Mouse (Mus musculus): ENCODE data around the gene Egln1. TPM values are rescaled to one million over a fixed set of nuclear protein-coding genes. Genes with fewer than 3 reads are reported as not detected.

Gene Egln1
- polyA plus RNA-seq, 1 experiment: 29.7 TPM

DNA sequence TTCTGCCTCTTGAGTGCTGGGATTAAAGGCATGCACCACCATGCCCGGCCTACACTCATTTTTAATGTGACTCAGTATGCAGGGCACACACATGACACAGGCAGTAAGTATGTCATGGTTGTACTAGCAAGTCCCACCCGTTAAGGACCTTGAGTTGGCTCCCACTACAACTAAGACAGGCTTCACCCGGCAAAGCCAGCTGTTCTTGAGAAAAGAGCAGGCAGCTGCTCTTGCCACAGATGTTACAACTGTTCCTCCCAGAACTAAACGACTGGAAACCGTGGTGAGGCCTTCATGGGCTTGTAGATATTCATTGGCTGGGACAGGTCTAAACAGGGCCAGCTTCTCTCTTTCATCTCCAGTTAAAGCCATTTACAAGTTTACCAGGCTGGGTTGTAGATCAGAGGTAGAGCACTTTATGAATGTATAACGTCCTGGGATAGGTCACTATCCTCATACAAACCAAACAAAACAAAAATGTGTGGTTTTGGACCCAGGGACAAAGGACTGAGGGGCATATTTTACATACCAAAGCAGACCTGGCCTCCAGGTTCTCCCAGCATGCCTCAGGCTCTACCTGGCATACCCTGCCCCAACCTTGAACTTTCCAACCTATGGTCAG lies 21.3 kb upstream of the Egln1 start:
- no peaks in the 10 kb centered on the region for H3K79me2 ChIP-seq (ENCODE audit: control insufficient read depth, insufficient read depth)
- no peaks in the 10 kb centered on the region for H3K36me3 ChIP-seq (ENCODE audit: control insufficient read depth, insufficient read depth)
- no peak for TF ChIP-seq CEBPB (IDR thresholded peaks at IDR 0.05; ENCODE audit: low read depth)
- TF ChIP-seq FOSL1 (IDR thresholded peaks at IDR 0.05; ENCODE audit: insufficient read depth, low read length, poor library complexity, severe bottlenecking): no peak
- TF ChIP-seq USF1 (IDR thresholded peaks at IDR 0.05; ENCODE audit: low read depth): no peak
- no peak for TF ChIP-seq MAX (IDR thresholded peaks at IDR 0.05)
- no peak for TF ChIP-seq CTCF (IDR thresholded peaks at IDR 0.05; ENCODE audit: control insufficient read depth, insufficient read depth, insufficient read length)
- no peak for TF ChIP-seq MYOG (IDR thresholded peaks at IDR 0.05; ENCODE audit: control insufficient read depth, extremely low read depth, insufficient read length)
- TF ChIP-seq MYOD1 (IDR thresholded peaks at IDR 0.05; ENCODE audit: control insufficient read depth, insufficient read length, low read depth): no peak
- H3K27me3 ChIP-seq (ENCODE audit: control insufficient read depth, insufficient read depth, insufficient read length): no peaks in the 10 kb centered on the region
- no peak overlapping the region for H3ac ChIP-seq (ENCODE audit: control insufficient read depth, insufficient read length, low read depth)
- H3K79me3 ChIP-seq (ENCODE audit: low read depth): no peaks in the 10 kb centered on the region
- H3K4me3 ChIP-seq (ENCODE audit: insufficient read depth, poor library complexity, severe bottlenecking): no peak overlapping the region

DNA sequence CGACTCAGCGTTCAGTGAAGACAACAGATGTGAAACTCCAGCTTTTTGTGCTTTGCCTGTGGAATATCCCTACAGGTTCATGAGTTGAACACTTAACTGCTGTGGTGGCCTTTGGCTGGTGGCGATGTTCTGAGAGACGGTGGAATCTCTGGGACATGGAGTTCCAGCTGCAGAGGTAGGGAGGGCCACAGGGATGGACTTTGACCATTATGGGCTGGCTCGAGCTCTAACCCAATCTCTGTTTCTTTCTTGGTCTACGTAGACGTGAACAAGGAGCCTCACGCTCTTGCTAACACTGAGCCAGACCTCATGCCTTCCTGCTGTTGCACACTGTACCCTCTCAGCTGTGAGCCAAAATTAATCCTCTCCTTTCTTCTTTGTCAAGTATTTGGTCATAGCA lies 15.8 kb upstream of the Egln1 start:
- Histone ChIP-seq H3K27me3 (ENCODE audit: control insufficient read depth, insufficient read depth, insufficient read length) (no peaks in the 10 kb centered on the region), H3K79me2 (ENCODE audit: control insufficient read depth, insufficient read depth) (no peaks in the 10 kb centered on the region), H3K36me3 (ENCODE audit: control insufficient read depth, insufficient read depth) (no peaks in the 10 kb centered on the region), H3K4me3 (ENCODE audit: insufficient read depth, poor library complexity, severe bottlenecking) (no peak overlapping the region), H3K79me3 (ENCODE audit: low read depth) (no peaks in the 10 kb centered on the region), H3ac (ENCODE audit: control insufficient read depth, insufficient read length, low read depth) (no peak overlapping the region)
- TF ChIP-seq MYOG (IDR thresholded peaks at IDR 0.05; ENCODE audit: control insufficient read depth, extremely low read depth, insufficient read length): no peak
- TF ChIP-seq USF1 (IDR thresholded peaks at IDR 0.05; ENCODE audit: low read depth): no peak
- no peak for TF ChIP-seq MAX (IDR thresholded peaks at IDR 0.05)
- TF ChIP-seq CTCF (IDR thresholded peaks at IDR 0.05; ENCODE audit: control insufficient read depth, insufficient read depth, insufficient read length): no peak
- TF ChIP-seq MYOD1 (IDR thresholded peaks at IDR 0.05; ENCODE audit: control insufficient read depth, insufficient read length, low read depth): no peak
- TF ChIP-seq FOSL1 (IDR thresholded peaks at IDR 0.05; ENCODE audit: insufficient read depth, low read length, poor library complexity, severe bottlenecking): no peak
- TF ChIP-seq CEBPB (IDR thresholded peaks at IDR 0.05; ENCODE audit: low read depth): no peak

- no peaks in the 10 kb centered on the region for H3K79me3 ChIP-seq (ENCODE audit: low read depth)
- H3ac ChIP-seq (ENCODE audit: control insufficient read depth, insufficient read length, low read depth): no peak overlapping the region
- H3K79me2 ChIP-seq (ENCODE audit: control insufficient read depth, insufficient read depth): no peaks in the 10 kb centered on the region
- no peak overlapping the region for H3K4me3 ChIP-seq (ENCODE audit: insufficient read depth, poor library complexity, severe bottlenecking)
- H3K36me3 ChIP-seq (ENCODE audit: control insufficient read depth, insufficient read depth): no peaks in the 10 kb centered on the region
- no peak for TF ChIP-seq FOSL1 (IDR thresholded peaks at IDR 0.05; ENCODE audit: insufficient read depth, low read length, poor library complexity, severe bottlenecking)
- no peak for TF ChIP-seq CEBPB (IDR thresholded peaks at IDR 0.05; ENCODE audit: low read depth)
- TF ChIP-seq MYOG (IDR thresholded peaks at IDR 0.05; ENCODE audit: control insufficient read depth, extremely low read depth, insufficient read length): no peak
- TF ChIP-seq MAX (IDR thresholded peaks at IDR 0.05): no peak
- TF ChIP-seq MYOD1 (IDR thresholded peaks at IDR 0.05; ENCODE audit: control insufficient read depth, insufficient read length, low read depth): no peak
- no peak for TF ChIP-seq CTCF (IDR thresholded peaks at IDR 0.05; ENCODE audit: control insufficient read depth, insufficient read depth, insufficient read length)
- no peak for TF ChIP-seq USF1 (IDR thresholded peaks at IDR 0.05; ENCODE audit: low read depth)
- no peaks in the 10 kb centered on the region for H3K27me3 ChIP-seq (ENCODE audit: control insufficient read depth, insufficient read depth, insufficient read length)
Measured at GRCm38 (mm10) chr8:124963246-124963645, 14.1 kb upstream of the Egln1 start.

DNA sequence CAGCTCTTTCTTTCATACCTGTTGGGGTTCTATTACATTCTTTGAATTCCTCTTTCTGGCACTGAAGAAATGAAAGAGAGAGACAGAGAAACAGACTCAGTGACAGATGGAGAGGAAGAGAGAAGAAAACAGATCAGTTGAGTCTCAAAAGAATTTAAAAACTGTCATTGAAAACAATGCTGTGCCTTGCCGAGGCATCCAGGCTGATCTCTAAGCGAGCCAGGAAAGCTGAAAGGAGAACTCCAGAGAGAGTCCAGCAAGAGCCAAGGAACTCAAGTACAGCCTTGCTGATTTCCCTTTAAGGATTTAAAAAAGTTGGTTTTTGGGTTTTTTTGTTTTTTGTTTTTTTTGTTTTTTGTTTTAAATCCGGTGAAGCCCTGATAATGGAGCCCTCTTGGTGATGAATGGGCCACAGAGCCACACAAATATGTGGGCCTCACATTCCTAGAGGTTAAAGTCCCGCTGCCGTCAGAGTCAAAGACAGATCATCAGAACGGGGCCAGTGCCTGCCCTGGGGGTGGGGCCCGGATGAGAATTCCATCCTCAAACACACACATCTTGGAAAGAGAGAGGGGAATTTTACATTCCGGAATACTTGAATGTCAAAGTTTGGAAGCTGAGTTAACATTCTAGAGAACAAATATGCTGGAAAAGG lies 11.2 kb upstream of the Egln1 start:
- H3K79me3 ChIP-seq (ENCODE audit: low read depth): no peaks in the 10 kb centered on the region
- no peaks in the 10 kb centered on the region for H3K27me3 ChIP-seq (ENCODE audit: control insufficient read depth, insufficient read depth, insufficient read length)
- no peaks in the 10 kb centered on the region for H3K79me2 ChIP-seq (ENCODE audit: control insufficient read depth, insufficient read depth)
- no peak overlapping the region for H3K4me3 ChIP-seq (ENCODE audit: insufficient read depth, poor library complexity, severe bottlenecking)
- H3K36me3 ChIP-seq (ENCODE audit: control insufficient read depth, insufficient read depth): no peaks in the 10 kb centered on the region
- TF ChIP-seq MYOD1 (IDR thresholded peaks at IDR 0.05; ENCODE audit: control insufficient read depth, insufficient read length, low read depth) (no peak), MAX (IDR thresholded peaks at IDR 0.05) (no peak), CTCF (IDR thresholded peaks at IDR 0.05; ENCODE audit: control insufficient read depth, insufficient read depth, insufficient read length) (no peak), USF1 (IDR thresholded peaks at IDR 0.05; ENCODE audit: low read depth) (no peak), MYOG (IDR thresholded peaks at IDR 0.05; ENCODE audit: control insufficient read depth, extremely low read depth, insufficient read length) (no peak), CEBPB (IDR thresholded peaks at IDR 0.05; ENCODE audit: low read depth) (no peak), FOSL1 (IDR thresholded peaks at IDR 0.05; ENCODE audit: insufficient read depth, low read length, poor library complexity, severe bottlenecking) (no peak)
- no peak overlapping the region for H3ac ChIP-seq (ENCODE audit: control insufficient read depth, insufficient read length, low read depth)

DNA sequence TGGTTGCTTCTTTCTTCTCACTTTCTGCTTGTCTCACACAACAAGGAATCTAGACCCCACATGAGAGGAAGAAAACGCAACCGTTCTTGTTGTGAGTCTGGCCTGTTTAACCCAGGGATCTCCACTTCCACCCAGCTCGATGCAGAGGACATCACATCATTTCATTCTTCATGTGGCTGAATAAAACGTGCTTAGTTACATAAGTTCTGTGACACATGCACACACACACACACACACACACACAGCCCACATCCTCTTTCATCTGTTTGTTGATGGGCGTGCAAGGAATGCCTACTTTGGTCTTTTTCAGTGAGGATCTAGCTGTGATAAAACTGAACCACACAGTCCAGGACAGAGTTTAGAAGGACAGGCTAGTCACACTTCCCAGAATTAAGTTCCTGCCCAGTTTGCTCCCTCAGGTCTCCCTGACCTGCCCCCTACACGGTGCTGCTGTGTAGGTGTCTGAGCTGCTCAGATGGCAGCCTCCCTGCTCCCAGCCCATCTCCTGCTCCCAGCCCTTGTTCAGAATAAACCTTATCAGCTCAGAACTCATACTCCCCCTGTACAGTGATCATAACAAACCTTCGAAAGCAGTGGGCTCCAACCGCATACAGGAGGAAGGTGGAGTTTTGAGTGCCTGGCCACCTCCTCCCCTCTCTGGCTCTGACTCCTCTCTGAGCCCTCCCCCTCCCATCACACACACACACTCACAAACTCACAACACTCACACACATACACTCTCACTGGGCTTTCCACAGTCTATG lies 10.5 kb upstream of the Egln1 start:
- Histone ChIP-seq H3K36me3 (ENCODE audit: control insufficient read depth, insufficient read depth) (no peaks in the 10 kb centered on the region), H3K27me3 (ENCODE audit: control insufficient read depth, insufficient read depth, insufficient read length) (no peaks in the 10 kb centered on the region)
- TF ChIP-seq FOSL1 (IDR thresholded peaks at IDR 0.05; ENCODE audit: insufficient read depth, low read length, poor library complexity, severe bottlenecking): no peak
- no peak for TF ChIP-seq MYOD1 (IDR thresholded peaks at IDR 0.05; ENCODE audit: control insufficient read depth, insufficient read length, low read depth)
- TF ChIP-seq MYOG (IDR thresholded peaks at IDR 0.05; ENCODE audit: control insufficient read depth, extremely low read depth, insufficient read length): no peak
- no peak for TF ChIP-seq USF1 (IDR thresholded peaks at IDR 0.05; ENCODE audit: low read depth)
- no peak for TF ChIP-seq CTCF (IDR thresholded peaks at IDR 0.05; ENCODE audit: control insufficient read depth, insufficient read depth, insufficient read length)
- no peak for TF ChIP-seq MAX (IDR thresholded peaks at IDR 0.05)
- TF ChIP-seq CEBPB (IDR thresholded peaks at IDR 0.05; ENCODE audit: low read depth): no peak

More for the DNA sequence above, 10.5 kb upstream of the Egln1 start:
- Histone ChIP-seq H3K4me3 (ENCODE audit: insufficient read depth, poor library complexity, severe bottlenecking) (no peak overlapping the region), H3K79me2 (ENCODE audit: control insufficient read depth, insufficient read depth) (no peaks in the 10 kb centered on the region), H3K79me3 (ENCODE audit: low read depth) (no peaks in the 10 kb centered on the region), H3ac (ENCODE audit: control insufficient read depth, insufficient read length, low read depth) (no peak overlapping the region)
